21 mouse cellular contexts compared by ENCODE assay signal in the genomic region with DNA sequence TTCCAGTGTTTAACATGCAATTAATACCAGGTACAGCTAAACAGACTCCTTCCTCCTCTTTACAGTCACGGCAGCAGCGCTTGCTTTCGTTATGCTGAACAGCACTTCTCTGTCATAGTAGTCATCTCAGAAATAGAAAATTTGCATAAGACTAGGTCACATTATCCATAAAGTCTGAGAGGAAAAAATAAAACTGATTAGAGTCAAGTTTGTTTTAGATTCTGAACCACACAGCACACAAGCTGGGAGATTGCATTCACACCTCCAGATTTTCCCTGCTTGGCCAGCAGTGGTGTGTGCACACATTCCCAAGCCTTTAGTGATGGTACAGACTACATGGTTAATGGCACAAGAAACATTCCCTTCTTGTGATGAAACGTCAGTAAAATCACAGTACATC. TPM values are rescaled to one million over a fixed set of nuclear protein-coding genes. Genes with fewer than 3 reads are reported as not detected.
A peak's percentile ranks its signal among the peaks of the same experiment; 100 is the strongest.
DNase-seq lines count a peak whose midpoint lies in the region; ATAC-seq lines count a peak whose summit lies in the region.
"Had no signal": no experiment of that assay in that cellular context is flagged by ENCODE, and none has a peak within 500 bp of the region (broad histone marks: within the 10 kb centered on the region; RNA-seq: fewer than 3 reads in every experiment).

No protein-coding gene starts in this region.

- peak; percentile 83 for ATAC-seq in frontal cortex, adult (ENCODE audit: low TSS enrichment)
- peak; percentile 41 for ATAC-seq in inflammation-experienced regulatory T-cells, adult 6 months
- no peak for ATAC-seq in cerebellum, adult (ENCODE audit: insufficient number of reproducible peaks, low FRiP score, low TSS enrichment)
- ATAC-seq: forebrain, embryonic 13.5 days; intestine, postnatal 0 days had no signal

- DNase-seq in frontal cortex, postnatal 14 days (ENCODE audit: low spot score in 2 of 2) = no peak
- DNase-seq in A20 (ENCODE audit: low read depth, low spot score) = peak; percentile 63
- DNase-seq in lung, postnatal 25 days (ENCODE audit: low spot score) = peak; percentile 5
- no peak for DNase-seq in embryo, embryonic 10 days (ENCODE audit: low spot score)
- DNase-seq: adrenal gland, postnatal 36 days; cerebellum, adult 11 months; cerebellum, postnatal 10 days; gastrocnemius, adult 2 months; gastrocnemius, postnatal 36 days; heart, adult 2 months; heart, postnatal 4 days; kidney, adult 9 months; kidney, postnatal 10 days; liver, embryonic 13.5 days; right cerebral cortex, adult 18-20 months; thymus, postnatal 4 days had no signal

RNA-seq across cellular contexts. Expression of gene Hpf1, which starts 21.9 kb away (rescaled TPM):
- polyA plus RNA-seq in inflammation-experienced regulatory T-cells, adult 6 months (2017; shearing (Covaris generic)) = 10 to 100 TPM; 51.7 to 89.8 (median 56.8) TPM

Comparison
In these comparisons a context has a peak if more than half of its experiments do, and no peak if none do; other contexts are left out.
1. DNase-seq: peak in A20 (single experiment) and lung, postnatal 25 days (single experiment); none in frontal cortex, postnatal 14 days (0 of 2) and embryo, embryonic 10 days (single experiment).